Mouse (Mus musculus): ENCODE data around the gene Hist2h2be.

GRCm38 (mm10) chr3:96243921-96244572 is 23.1 kb downstream of the Hist2h2be start:
- TF ChIP-seq CTCF (IDR thresholded peaks at IDR 0.05; ENCODE audit: low read depth) = no peak
- TF ChIP-seq EP300 (optimal IDR thresholded peaks at IDR 0.05) = no peak
